Mouse (Mus musculus) MEL (cell line): ENCODE results near the gene Rcbtb1. TPM values are rescaled to one million over a fixed set of nuclear protein-coding genes. Genes with fewer than 3 reads are reported as not detected.
A peak's percentile ranks its signal among the peaks of the same experiment; 100 is the strongest.

Source experiments
- DNase-seq: peaks from one replicate; pipeline ENCODE4 v3.0.0; 2011; ENCODE audit warnings: low read depth, low spot score
- H3K27ac ChIP-seq: 2 replicates; pipeline ENCODE4 v1.5.1; 2012; ENCODE audit warnings: low read depth, mild to moderate bottlenecking, control low read depth, low read length, moderate library complexity; ENCODE audit not compliant: control insufficient read depth
- H3K27me3 ChIP-seq, 2 experiments: fragments of 150-350 bp in 1 of 2; sonication (generic) in 1 of 2; 2 replicates each; pipeline ENCODE4 v1.6.1; 2012; ENCODE audit warnings: low read length in 2 of 2, mild to moderate bottlenecking in 2 of 2, improper control_type of control experiment in 1 of 2, moderate library complexity in 1 of 2; ENCODE audit not compliant: insufficient read depth in 2 of 2, control insufficient read depth in 1 of 2
- H3K36me3 ChIP-seq, 2 experiments: 2 replicates each; pipeline ENCODE4 v1.6.1; 2012 to 2014; ENCODE audit warnings: low read length in 2 of 2, improper control_type of control experiment in 1 of 2, inconsistent platforms in 1 of 2, mild to moderate bottlenecking in 1 of 2; ENCODE audit not compliant: insufficient read depth in 2 of 2, control insufficient read depth in 1 of 2
- H3K4me1 ChIP-seq, 2 experiments: fragments of 150-350 bp in 1 of 2; sonication (generic) in 1 of 2; 2 replicates each; pipeline ENCODE4 v1.6.1; 2012; ENCODE audit warnings: low read length in 2 of 2, improper control_type of control experiment in 1 of 2, mild to moderate bottlenecking in 1 of 2; ENCODE audit not compliant: insufficient read depth in 2 of 2, control insufficient read depth in 1 of 2
- H3K4me3 ChIP-seq, 2 experiments: fragments of 150-350 bp in 1 of 2; sonication (generic) in 1 of 2; 2 replicates each; pipeline ENCODE4 v1.5.1; 2012; ENCODE audit warnings: low read depth in 2 of 2, low read length in 2 of 2, mild to moderate bottlenecking in 2 of 2, moderate library complexity in 2 of 2, control low read depth in 1 of 2, improper control_type of control experiment in 1 of 2; ENCODE audit not compliant: control insufficient read depth in 1 of 2, insufficient read depth in 1 of 2
- H3K79me2 ChIP-seq: 2 replicates; pipeline ENCODE4 v1.6.1; 2012; ENCODE audit warnings: mild to moderate bottlenecking, low read length, moderate library complexity; ENCODE audit not compliant: control insufficient read depth, poor library complexity, insufficient read depth
- H3K9ac ChIP-seq: 2 replicates; pipeline ENCODE4 v1.6.1; 2012; ENCODE audit warnings: low read depth, mild to moderate bottlenecking, control low read depth, low read length, moderate library complexity; ENCODE audit not compliant: control insufficient read depth, poor library complexity, severe bottlenecking
- H3K9me3 ChIP-seq: fragments of 150-350 bp; sonication (generic); replicated peaks from 2 replicates; pipeline ENCODE4 v1.6.1; 2012; ENCODE audit warnings: mild to moderate bottlenecking, low read length, improper control_type of control experiment, moderate library complexity; ENCODE audit not compliant: insufficient read depth
- CTCF ChIP-seq, 3 experiments: IDR thresholded peaks in 2 of 3; conservative IDR thresholded peaks in 1 of 3; 2 replicates each; pipeline ENCODE4 v1.5.1; 2011 to 2012; ENCODE audit warnings: low read length in 3 of 3, low read depth in 2 of 3, mild to moderate bottlenecking in 2 of 3, improper control_type of control experiment in 1 of 3, inconsistent platforms in 1 of 3, mixed read lengths in 1 of 3, moderate library complexity in 1 of 3; ENCODE audit not compliant: control insufficient read depth in 1 of 3, insufficient read depth in 1 of 3, poor library complexity in 1 of 3, severe bottlenecking in 1 of 3
- MEF2A ChIP-seq: IDR thresholded peaks from 2 replicates; pipeline ENCODE4 v1.6.1; 2014; ENCODE audit warnings: low read depth, mild to moderate bottlenecking, inconsistent platforms, low read length, improper control_type of control experiment; ENCODE audit not compliant: poor library complexity, insufficient replicate concordance, severe bottlenecking; ENCODE audit errors: extremely low read depth
- MXI1 ChIP-seq: IDR thresholded peaks from 2 replicates; pipeline ENCODE4 v1.6.1; 2011; ENCODE audit warnings: mild to moderate bottlenecking, low read depth, low read length, improper control_type of control experiment
- MYB ChIP-seq: IDR thresholded peaks from 2 replicates; pipeline ENCODE4 v1.6.1; 2011; ENCODE audit warnings: mild to moderate bottlenecking, low read depth, low read length, improper control_type of control experiment
- NRF1 ChIP-seq: IDR thresholded peaks from 2 replicates; pipeline ENCODE4 v1.6.1; 2014; ENCODE audit warnings: low read depth, mild to moderate bottlenecking, inconsistent platforms, low read length, improper control_type of control experiment, moderate library complexity; ENCODE audit not compliant: poor library complexity, insufficient read depth, severe bottlenecking
- RAD21 ChIP-seq: IDR thresholded peaks from 2 replicates; pipeline ENCODE4 v1.6.1; 2011; ENCODE audit warnings: mild to moderate bottlenecking, low read depth, low read length, improper control_type of control experiment
- SIN3A ChIP-seq: IDR thresholded peaks from 2 replicates; pipeline ENCODE4 v1.6.1; 2012; ENCODE audit warnings: low read length, improper control_type of control experiment, inconsistent platforms
- SMC3 ChIP-seq: IDR thresholded peaks from 2 replicates; pipeline ENCODE4 v1.6.1; 2011; ENCODE audit warnings: low read depth, low read length, improper control_type of control experiment
- UBTF ChIP-seq: IDR thresholded peaks from 2 replicates; pipeline ENCODE4 v1.6.1; 2012; ENCODE audit warnings: low read depth, mild to moderate bottlenecking, inconsistent platforms, low read length, improper control_type of control experiment, moderate library complexity, borderline replicate concordance; ENCODE audit not compliant: insufficient read depth
- USF2 ChIP-seq, 2 experiments: IDR thresholded peaks; 2 replicates each; pipeline ENCODE4 v1.6.1; 2011 to 2012; ENCODE audit warnings: improper control_type of control experiment in 2 of 2, low read length in 2 of 2, borderline replicate concordance in 1 of 2, inconsistent platforms in 1 of 2, low read depth in 1 of 2, mild to moderate bottlenecking in 1 of 2; ENCODE audit not compliant: insufficient read depth in 1 of 2
- ZMIZ1 ChIP-seq: IDR thresholded peaks from 2 replicates; pipeline ENCODE4 v1.6.1; 2012; ENCODE audit warnings: low read depth, mild to moderate bottlenecking, inconsistent platforms, low read length, improper control_type of control experiment, moderate library complexity
- polyA plus RNA-seq, 2 experiments: library from polyadenylated mRNA; stranded (reverse) in 1 of 2; unstranded in 1 of 2; fragments of >175 nt in 1 of 2; fragments of >200 nt in 1 of 2; gene quantifications; 2 replicates each; pipeline versions ENCODE4 v1.2.1 to v1.2.4; 2012; ENCODE audit warnings: low replicate concordance in 2 of 2, low read depth in 1 of 2; ENCODE audit not compliant: insufficient read length in 2 of 2, insufficient read depth in 1 of 2, missing spikeins in 1 of 2
- total RNA-seq: library from RNA; depleted of rRNA; stranded (reverse); fragments of 300-350 nt; gene quantifications from 2 replicates; pipeline ENCODE4 v1.2.3, GENCODE M21; 2012

Rcbtb1 gene
- total and polyA plus RNA-seq, 3 experiments: 4.4 to 6.7 TPM; not detected in 1

- TF ChIP-seq NRF1 (peak; percentile 60; the same call in 1 of the 2 replicates), SIN3A (peak; percentile 60; the same call in 1 of the 2 replicates), ZMIZ1 (no peak), USF2 (IDR thresholded peaks at IDR 0.05; ENCODE audit: borderline replicate concordance in 1 of 2, insufficient read depth in 1 of 2, low read depth in 1 of 2, low read length in 2 of 2) (peak; percentile 93 to 99)
- TF ChIP-seq, all 39 proteins: peak for 17
Measured at GRCm38 (mm10) chr14:59200711-59201603, at the start of gene Rcbtb1 (continued).

- H3K27me3 ChIP-seq: no peaks in the 10 kb centered on the region
- H3K9ac ChIP-seq: no peak overlapping the region
- no peaks in the 10 kb centered on the region for H3K36me3 ChIP-seq
- no peaks in the 10 kb centered on the region for H3K9me3 ChIP-seq
- no peaks in the 10 kb centered on the region for H3K79me2 ChIP-seq
- H3K27ac ChIP-seq: no peak overlapping the region
- no peaks in the 10 kb centered on the region for H3K4me1 ChIP-seq
- TF ChIP-seq CTCF (IDR thresholded peaks at IDR 0.05 in 2 of 3, conservative IDR thresholded peaks at IDR 0.05 in 1 of 3; ENCODE audit: control insufficient read depth in 1 of 3, insufficient read depth in 1 of 3, low read depth in 2 of 3, low read length in 3 of 3, poor library complexity in 1 of 3, severe bottlenecking in 1 of 3) (peak in 1 of 3 experiments; percentile 19; a peak in 2 of 6 replicates), MYB (no peak), RAD21 (peak; percentile 24), SMC3 (0 out of 2 replicates have a peak, but pooled peaks have one; percentile 3)
- no peak overlapping the region for H3K4me3 ChIP-seq
- no peak for DNase-seq
Measured at GRCm38 (mm10) chr14:59155589-59155988, 45.4 kb upstream of the Rcbtb1 start.

- no peak overlapping the region for H3K27ac ChIP-seq
- no peaks in the 10 kb centered on the region for H3K36me3 ChIP-seq
- no peaks in the 10 kb centered on the region for H3K27me3 ChIP-seq
- no peaks in the 10 kb centered on the region for H3K4me1 ChIP-seq
- no peak overlapping the region for H3K4me3 ChIP-seq
- no peak overlapping the region for H3K9ac ChIP-seq
- DNase-seq: no peak
- no peak for TF ChIP-seq UBTF
- TF ChIP-seq MEF2A: no peak
- no peak for TF ChIP-seq MXI1
- no peaks in the 10 kb centered on the region for H3K9me3 ChIP-seq
- H3K79me2 ChIP-seq: no peaks in the 10 kb centered on the region
Measured at GRCm38 (mm10) chr14:59157016-59157698, 43.9 kb upstream of the Rcbtb1 start.
